Mouse (Mus musculus): Measurements from ENCODE around the gene Crip1. TPM values are rescaled to one million over a fixed set of nuclear protein-coding genes. Genes with fewer than 3 reads are reported as not detected.

The Crip1 gene
- polyA plus RNA-seq, 1 experiment from 2014 or later, result 181 TPM

GRCm38 (mm10) chr12:113133861-113134403 lies 12.2 kb upstream of the Crip1 start:
- Histone ChIP-seq H3K27me3 (ENCODE audit: insufficient read depth, low read length) (no peaks in the 10 kb centered on the region), H3K36me3 (replicated peaks; ENCODE audit: insufficient read depth, low read length) (peaks cover 78% of the 10 kb centered on the region), H3K4me3 (ENCODE audit: low read depth, low read length) (no peak overlapping the region), H3K27ac (ENCODE audit: low read depth) (no peak overlapping the region), H3K4me2 (ENCODE audit: low read depth, low read length) (no peak overlapping the region), H3K9me3 (ENCODE audit: low read length) (no peaks in the 10 kb centered on the region), H3K9ac (replicated peaks) (no peak overlapping the region), H3K4me1 (ENCODE audit: insufficient read depth) (no peaks in the 10 kb centered on the region)
- TF ChIP-seq CTCF (IDR thresholded peaks at IDR 0.05; ENCODE audit: low read depth), result no peak
- TF ChIP-seq EP300 (IDR thresholded peaks at IDR 0.05; ENCODE audit: low read depth), result no peak
- DNase-seq (no peak), ATAC-seq (no peak)
- 79% methylated on average over 5 of the region's 5 CpGs for WGBS (ENCODE audit: insufficient replicate concordance)

GRCm38 (mm10) chr12:113134502-113134901 lies 11.6 kb upstream of the Crip1 start:
- Histone ChIP-seq H3K9ac (replicated peaks) (no peak overlapping the region), H3K4me1 (ENCODE audit: insufficient read depth) (peaks cover 2% of the 10 kb centered on the region), H3K4me3 (ENCODE audit: low read depth, low read length) (no peak overlapping the region), H3K9me3 (ENCODE audit: low read length) (no peaks in the 10 kb centered on the region), H3K4me2 (ENCODE audit: low read depth, low read length) (no peak overlapping the region), H3K27ac (ENCODE audit: low read depth) (no peak overlapping the region), H3K36me3 (replicated peaks; ENCODE audit: insufficient read depth, low read length) (peaks cover 72% of the 10 kb centered on the region), H3K27me3 (ENCODE audit: insufficient read depth, low read length) (peaks cover 6% of the 10 kb centered on the region; the same call in 1 of the 2 replicates)
- 84% methylated on average over 4 of the region's 4 CpGs for WGBS (ENCODE audit: insufficient replicate concordance)
- TF ChIP-seq CTCF (IDR thresholded peaks at IDR 0.05; ENCODE audit: low read depth), result no peak
- TF ChIP-seq EP300 (IDR thresholded peaks at IDR 0.05; ENCODE audit: low read depth), result no peak
- no peak for DNase-seq
- no peak for ATAC-seq

- Histone ChIP-seq H3K4me1 (ENCODE audit: insufficient read depth) (peaks cover 8% of the 10 kb centered on the region), H3K9me3 (ENCODE audit: low read length) (no peaks in the 10 kb centered on the region), H3K27me3 (ENCODE audit: insufficient read depth, low read length) (peaks cover 6% of the 10 kb centered on the region; the same call in 1 of the 2 replicates), H3K9ac (replicated peaks) (no peak overlapping the region), H3K4me2 (ENCODE audit: low read depth, low read length) (no peak overlapping the region), H3K36me3 (replicated peaks; ENCODE audit: insufficient read depth, low read length) (peaks cover 64% of the 10 kb centered on the region), H3K27ac (ENCODE audit: low read depth) (no peak overlapping the region), H3K4me3 (ENCODE audit: low read depth, low read length) (no peak overlapping the region)
- no peak for TF ChIP-seq EP300 (IDR thresholded peaks at IDR 0.05; ENCODE audit: low read depth)
- no peak for TF ChIP-seq CTCF (IDR thresholded peaks at IDR 0.05; ENCODE audit: low read depth)
- DNase-seq (no peak), ATAC-seq (no peak)
- WGBS (ENCODE audit: insufficient replicate concordance), result 89% methylated on average over 7 of the region's 7 CpGs
Measured at GRCm38 (mm10) chr12:113135401-113135800, 10.7 kb upstream of the Crip1 start.

GRCm38 (mm10) chr12:113136492-113137020 lies 9.6 kb upstream of the Crip1 start:
- Histone ChIP-seq H3K9me3 (ENCODE audit: low read length) (no peaks in the 10 kb centered on the region), H3K27ac (ENCODE audit: low read depth) (no peak overlapping the region), H3K4me3 (ENCODE audit: low read depth, low read length) (no peak overlapping the region), H3K4me1 (ENCODE audit: insufficient read depth) (peaks cover 19% of the 10 kb centered on the region), H3K36me3 (replicated peaks; ENCODE audit: insufficient read depth, low read length) (peaks cover 55% of the 10 kb centered on the region), H3K4me2 (ENCODE audit: low read depth, low read length) (no peak overlapping the region), H3K9ac (replicated peaks) (no peak overlapping the region), H3K27me3 (ENCODE audit: insufficient read depth, low read length) (peaks cover 17% of the 10 kb centered on the region)
- ATAC-seq (no peak), DNase-seq (no peak)
- 88% methylated on average over 17 of the region's 17 CpGs for WGBS (ENCODE audit: insufficient replicate concordance)
- no peak for TF ChIP-seq EP300 (IDR thresholded peaks at IDR 0.05; ENCODE audit: low read depth)
- no peak for TF ChIP-seq CTCF (IDR thresholded peaks at IDR 0.05; ENCODE audit: low read depth)

GRCm38 (mm10) chr12:113137260-113138213 lies 8.6 kb upstream of the Crip1 start:
- ATAC-seq (no peak), DNase-seq (no peak)
- Histone ChIP-seq H3K4me2 (ENCODE audit: low read depth, low read length) (no peak overlapping the region), H3K9ac (replicated peaks) (no peak overlapping the region), H3K36me3 (replicated peaks; ENCODE audit: insufficient read depth, low read length) (peaks cover 45% of the 10 kb centered on the region), H3K4me1 (ENCODE audit: insufficient read depth) (peaks cover 26% of the 10 kb centered on the region), H3K9me3 (ENCODE audit: low read length) (no peaks in the 10 kb centered on the region), H3K4me3 (ENCODE audit: low read depth, low read length) (no peak overlapping the region), H3K27me3 (ENCODE audit: insufficient read depth, low read length) (peaks cover 25% of the 10 kb centered on the region), H3K27ac (ENCODE audit: low read depth) (no peak overlapping the region)
- WGBS (ENCODE audit: insufficient replicate concordance), result 81% methylated on average over 18 of the region's 18 CpGs
- TF ChIP-seq EP300 (IDR thresholded peaks at IDR 0.05; ENCODE audit: low read depth), result no peak
- TF ChIP-seq CTCF (IDR thresholded peaks at IDR 0.05; ENCODE audit: low read depth), result no peak

GRCm38 (mm10) chr12:113138291-113138690 lies 7.8 kb upstream of the Crip1 start:
- Histone ChIP-seq H3K4me1 (ENCODE audit: insufficient read depth) (peaks cover 29% of the 10 kb centered on the region), H3K4me3 (ENCODE audit: low read depth, low read length) (no peak overlapping the region), H3K9me3 (ENCODE audit: low read length) (no peaks in the 10 kb centered on the region), H3K27ac (ENCODE audit: low read depth) (no peak overlapping the region), H3K9ac (replicated peaks) (no peak overlapping the region), H3K4me2 (ENCODE audit: low read depth, low read length) (no peak overlapping the region), H3K36me3 (replicated peaks; ENCODE audit: insufficient read depth, low read length) (peaks cover 38% of the 10 kb centered on the region), H3K27me3 (ENCODE audit: insufficient read depth, low read length) (peaks cover 31% of the 10 kb centered on the region)
- 77% methylated on average over 6 of the region's 6 CpGs for WGBS (ENCODE audit: insufficient replicate concordance)
- ATAC-seq, result no peak
- TF ChIP-seq EP300 (IDR thresholded peaks at IDR 0.05; ENCODE audit: low read depth) (no peak), CTCF (IDR thresholded peaks at IDR 0.05; ENCODE audit: low read depth) (no peak)
- no peak for DNase-seq
